Comparison of ENCODE assay signal across 9 mouse cellular contexts in genomic region chr13:93305636-93306035, GRCm38 (mm10). TPM values are rescaled to one million over a fixed set of nuclear protein-coding genes. Genes with fewer than 3 reads are reported as not detected.
DNase-seq lines count a peak whose midpoint lies in the region; ATAC-seq and TF ChIP-seq lines count a peak whose summit lies in the region.
"Had no signal": no experiment of that assay in that cellular context is flagged by ENCODE, and none has a peak within 500 bp of the region (broad histone marks: within the 10 kb centered on the region; RNA-seq: fewer than 3 reads in every experiment).

No protein-coding gene starts in this region.

- peaks cover 42% of the 10 kb centered on the region for H3K79me2 ChIP-seq in MEL (ENCODE audit: control insufficient read depth, insufficient read depth, low read length, poor library complexity)

- no peak for TF ChIP-seq RAD21 in MEL (IDR thresholded peaks at IDR 0.05; ENCODE audit: low read depth, low read length)

- intact Hi-C loops in gastrocnemius, adult 2 months (cut with DNase I), result loop anchor here (1.0 to 10.0 kb wide), 4 partner anchors 93 to 321 kb away; partner anchors contain the start of genes Cmya5 and Jmy
- intact Hi-C loops in gastrocnemius, postnatal 36 days (cut with DNase I), result no loop called here

- peak overlapping the region; percentile 66 for H3K9ac ChIP-seq in MEL (ENCODE audit: control insufficient read depth, low read depth, low read length, poor library complexity, severe bottlenecking)
- H3K9ac ChIP-seq in forebrain, embryonic 13.5 days, result peak overlapping the region; percentile 63
- peak overlapping the region; percentile 43; the same call in 1 of the 2 replicates for H3K9ac ChIP-seq in liver, embryonic 11.5 days (ENCODE audit: low read depth, low read length)
- peak overlapping the region; percentile 47; the same call in 1 of the 2 replicates for H3K9ac ChIP-seq in stomach, embryonic 16.5 days (ENCODE audit: low read length)

- peak overlapping the region; percentile 94 for H3K27ac ChIP-seq in gastrocnemius, adult 2 months
- no peak overlapping the region for H3K27ac ChIP-seq in MEL (ENCODE audit: control insufficient read depth, low read depth, low read length)
- H3K27ac ChIP-seq in forebrain, embryonic 13.5 days, result no peak overlapping the region
- no peak overlapping the region for H3K27ac ChIP-seq in liver, embryonic 11.5 days (ENCODE audit: low read depth, low read length)
- no peak overlapping the region for H3K27ac ChIP-seq in stomach, embryonic 16.5 days (ENCODE audit: low read length)

- no peaks in the 10 kb centered on the region for H3K27me3 ChIP-seq in MEL (ENCODE audit: control insufficient read depth in 1 of 2, insufficient read depth in 2 of 2, low read length in 2 of 2)
- H3K27me3 ChIP-seq in forebrain, embryonic 13.5 days, result no peaks in the 10 kb centered on the region
- H3K27me3 ChIP-seq in liver, embryonic 11.5 days (replicated peaks; ENCODE audit: control insufficient read depth, insufficient read depth, low read length), result no peaks in the 10 kb centered on the region
- no peaks in the 10 kb centered on the region for H3K27me3 ChIP-seq in stomach, embryonic 16.5 days (ENCODE audit: control insufficient read depth, insufficient read depth, low read length)
- H3K27me3 ChIP-seq: Patski had no signal

- no peaks in the 10 kb centered on the region for H3K9me3 ChIP-seq in MEL (replicated peaks; ENCODE audit: insufficient read depth, low read length)
- no peaks in the 10 kb centered on the region for H3K9me3 ChIP-seq in forebrain, embryonic 13.5 days (replicated peaks)
- no peaks in the 10 kb centered on the region for H3K9me3 ChIP-seq in liver, embryonic 11.5 days (ENCODE audit: control insufficient read depth, low read length)
- no peaks in the 10 kb centered on the region for H3K9me3 ChIP-seq in stomach, embryonic 16.5 days (replicated peaks; ENCODE audit: control insufficient read depth, low read length)

- TF ChIP-seq CTCF in gastrocnemius, adult 2 months (IDR thresholded peaks at IDR 0.05), result no peak
- TF ChIP-seq CTCF in MEL (IDR thresholded peaks at IDR 0.05 in 2 of 3, conservative IDR thresholded peaks at IDR 0.05 in 1 of 3; ENCODE audit: control insufficient read depth in 1 of 3, insufficient read depth in 1 of 3, low read depth in 2 of 3, low read length in 3 of 3, poor library complexity in 1 of 3, severe bottlenecking in 1 of 3), result no peak

- TF ChIP-seq EP300 in MEL (IDR thresholded peaks at IDR 0.05; ENCODE audit: low read depth in 1 of 2, low read length in 2 of 2), result no peak

- no peak for ATAC-seq in forebrain, embryonic 13.5 days
- no peak for ATAC-seq in liver, embryonic 11.5 days (replicated peaks; ENCODE audit: low FRiP score)
- no peak for ATAC-seq in stomach, embryonic 16.5 days (ENCODE audit: insufficient read depth, low FRiP score)
- no peak for ATAC-seq in granulocyte monocyte progenitor cell, adult 5-6 weeks (replicated peaks; ENCODE audit: poor library complexity, severe bottlenecking)
- ATAC-seq: Patski had no signal

- DNase-seq in gastrocnemius, adult 2 months, result peak; percentile 43
- no peak for DNase-seq in gastrocnemius, postnatal 36 days
- peak; percentile 56 for DNase-seq in MEL (ENCODE audit: low read depth, low spot score)
- peak; percentile 35 for DNase-seq in liver, embryonic 11.5 days (ENCODE audit: low spot score)
- no peak for DNase-seq in c-Kit-positive CD71-positive TER-119-positive erythroid progenitor cells, embryonic 14.5 days (ENCODE audit: low spot score)

- H3K4me2 ChIP-seq in forebrain, embryonic 13.5 days, result peak overlapping the region; percentile 84
- peak overlapping the region; percentile 73 for H3K4me2 ChIP-seq in liver, embryonic 11.5 days
- H3K4me2 ChIP-seq in stomach, embryonic 16.5 days (ENCODE audit: low read depth, low read length), result peak overlapping the region; percentile 94

- peaks cover 14 to 19% of the 10 kb centered on the region in 2 experiments for H3K4me1 ChIP-seq in MEL (ENCODE audit: control insufficient read depth in 1 of 2, insufficient read depth in 2 of 2, low read length in 2 of 2)
- H3K4me1 ChIP-seq in forebrain, embryonic 13.5 days, result peaks cover 51% of the 10 kb centered on the region
- peaks cover 13% of the 10 kb centered on the region for H3K4me1 ChIP-seq in liver, embryonic 11.5 days (replicated peaks; ENCODE audit: control insufficient read depth, insufficient read depth, low read length)
- 0 out of 2 replicates have a peak, but pooled peaks cover 4% of the 10 kb centered on the region for H3K4me1 ChIP-seq in stomach, embryonic 16.5 days (ENCODE audit: control insufficient read depth, insufficient read depth, low read length)

- H3K36me3 ChIP-seq in MEL (ENCODE audit: control insufficient read depth in 1 of 2, insufficient read depth in 2 of 2, low read length in 2 of 2), result peaks cover 0 to 31% of the 10 kb centered on the region in 2 experiments; a peak in 2 of 4 replicates
- no peaks in the 10 kb centered on the region for H3K36me3 ChIP-seq in forebrain, embryonic 13.5 days (ENCODE audit: poor library complexity, severe bottlenecking)
- no peaks in the 10 kb centered on the region for H3K36me3 ChIP-seq in liver, embryonic 11.5 days (ENCODE audit: control insufficient read depth, insufficient read depth, low read length)
- no peaks in the 10 kb centered on the region for H3K36me3 ChIP-seq in stomach, embryonic 16.5 days (ENCODE audit: control insufficient read depth, insufficient read depth, low read length)

- TF ChIP-seq POLR2A in MEL (IDR thresholded peaks at IDR 0.05; ENCODE audit: control insufficient read depth in 1 of 2, insufficient read depth in 1 of 2, low read depth in 1 of 2, low read length in 2 of 2, poor library complexity in 1 of 2), result no peak

- 9% methylated on average over 7 of the region's 7 CpGs for WGBS in forebrain, embryonic 13.5 days
- WGBS in liver, embryonic 11.5 days, result 35% methylated on average over 7 of the region's 7 CpGs
- 25% methylated on average over 7 of the region's 7 CpGs for WGBS in stomach, embryonic 16.5 days

- H3K4me3 ChIP-seq in gastrocnemius, adult 2 months, result peak overlapping the region; percentile 84
- H3K4me3 ChIP-seq in MEL (ENCODE audit: control insufficient read depth in 1 of 2, insufficient read depth in 1 of 2, low read depth in 2 of 2, low read length in 2 of 2), result peak overlapping the region; percentile 83 to 88
- H3K4me3 ChIP-seq in forebrain, embryonic 13.5 days, result peak overlapping the region; percentile 82
- H3K4me3 ChIP-seq in liver, embryonic 11.5 days (ENCODE audit: low read depth, low read length), result peak overlapping the region; percentile 95
- peak overlapping the region; percentile 87 for H3K4me3 ChIP-seq in stomach, embryonic 16.5 days (replicated peaks; ENCODE audit: low read length)

TF ChIP-seq in MEL, 35 proteins besides CTCF, POLR2A, EP300 and RAD21 (continues in another document):
- TF ChIP-seq TAL1 (IDR thresholded peaks at IDR 0.05; ENCODE audit: low read length) (no peak), ZMIZ1 (IDR thresholded peaks at IDR 0.05; ENCODE audit: low read depth, low read length) (no peak), ELF1 (IDR thresholded peaks at IDR 0.05; ENCODE audit: low read depth, low read length) (no peak), E2F4 (IDR thresholded peaks at IDR 0.05; ENCODE audit: borderline replicate concordance, low read depth, low read length) (no peak), BHLHE40 (IDR thresholded peaks at IDR 0.05; ENCODE audit: borderline replicate concordance, low read depth, low read length) (no peak), GABPA (IDR thresholded peaks at IDR 0.05; ENCODE audit: low read depth, low read length) (no peak), USF2 (IDR thresholded peaks at IDR 0.05; ENCODE audit: borderline replicate concordance in 1 of 2, insufficient read depth in 1 of 2, low read depth in 1 of 2, low read length in 2 of 2) (no peak), ETS1 (IDR thresholded peaks at IDR 0.05; ENCODE audit: low read depth, low read length) (no peak), MAZ (IDR thresholded peaks at IDR 0.05; ENCODE audit: low read depth, low read length) (no peak), UBTF (IDR thresholded peaks at IDR 0.05; ENCODE audit: borderline replicate concordance, insufficient read depth, low read depth, low read length) (no peak), ZC3H11A (IDR thresholded peaks at IDR 0.05; ENCODE audit: low read depth, low read length) (no peak), ZNF384 (IDR thresholded peaks at IDR 0.05; ENCODE audit: low read depth, low read length) (no peak), MAFK (IDR thresholded peaks at IDR 0.05; ENCODE audit: borderline replicate concordance, low read depth, low read length) (no peak), MAX (IDR thresholded peaks at IDR 0.05; ENCODE audit: low read length) (no peak), ZKSCAN1 (IDR thresholded peaks at IDR 0.05; ENCODE audit: low read depth, low read length) (no peak), CHD1 (IDR thresholded peaks at IDR 0.05; ENCODE audit: low read depth, low read length) (no peak), SMC3 (IDR thresholded peaks at IDR 0.05; ENCODE audit: low read depth, low read length) (0 out of 2 replicates have a peak, but pooled peaks have one; percentile 14), TCF12 (IDR thresholded peaks at IDR 0.05; ENCODE audit: low read depth, low read length) (0 out of 2 replicates have a peak, but pooled peaks have one; percentile 7), USF1 (IDR thresholded peaks at IDR 0.05; ENCODE audit: low read depth, low read length) (no peak), MYB (IDR thresholded peaks at IDR 0.05; ENCODE audit: low read depth, low read length) (no peak), SIN3A (IDR thresholded peaks at IDR 0.05; ENCODE audit: low read length) (peak; percentile 22; the same call in 1 of the 2 replicates), TBP (IDR thresholded peaks at IDR 0.05; ENCODE audit: low read depth, low read length) (no peak), JUND (IDR thresholded peaks at IDR 0.05; ENCODE audit: low read depth, low read length) (no peak), GATA1 (IDR thresholded peaks at IDR 0.05; ENCODE audit: low read depth, low read length) (no peak)

RNA-seq across cellular contexts. Expression of gene Homer1, which starts 6.2 kb away (rescaled TPM):
- 100 to 1,000 TPM in 1 of 2 experiments, 10 to 100 TPM in 1; 97.0 to 104 TPM for total RNA-seq in gastrocnemius, adult 2 months (2021)
- total RNA-seq in gastrocnemius, postnatal 36 days (2021), result 100 to 1,000 TPM in 1 of 2 experiments, 10 to 100 TPM in 1; 86.4 to 108 TPM
- total RNA-seq in MEL (2012; rRNA removed), result 20.6 and 23.1 TPM in 2 replicates
- polyA plus RNA-seq in MEL (2012; ENCODE audit: insufficient read depth in 1 of 2, insufficient read length in 2 of 2, low read depth in 1 of 2, low replicate concordance in 2 of 2, missing spikeins in 1 of 2), result 10 to 100 TPM in 1 of 2 experiments, not detected in 1; 19.5 TPM
- 9.9 and 10.2 TPM in 2 replicates for polyA plus RNA-seq in forebrain, embryonic 13.5 days (2015; fragmentation: Nextera tagmentation; extraction: Ambion mirVana)
- 6.5 and 8.5 TPM in 2 replicates for polyA plus RNA-seq in liver, embryonic 11.5 days (2014; fragmentation: Nextera tagmentation; extraction: Ambion mirVana)
- 2.9 and 3.0 TPM in 2 replicates for polyA plus RNA-seq in stomach, embryonic 16.5 days (2015; fragmentation: Nextera tagmentation; extraction: Ambion mirVana)
- total RNA-seq in granulocyte monocyte progenitor cell, adult 5-6 weeks (2014; fragmentation: Nextera tagmentation), result 11.0 and 13.0 TPM in 2 replicates
- 13.7 and 18.4 TPM in 2 replicates for total RNA-seq in granulocyte monocyte progenitor cell, adult 5-6 weeks (2017)

Comparison
In these comparisons a context has a peak if more than half of its experiments do, and no peak if none do; other contexts are left out.
1. DNase-seq: peak in gastrocnemius, adult 2 months (single experiment), MEL (single experiment) and liver, embryonic 11.5 days (single experiment); none in gastrocnemius, postnatal 36 days (0 of 2) and c-Kit-positive CD71-positive TER-119-positive erythroid progenitor cells, embryonic 14.5 days (single experiment).
2. Peak in every context shown above with its lines, with median percentiles within 50 percentile points of each other: H3K4me3 ChIP-seq, H3K9ac ChIP-seq and H3K4me2 ChIP-seq.